Mouse (Mus musculus): Measurements from ENCODE around the gene Lzic. TPM values are rescaled to one million over a fixed set of nuclear protein-coding genes. Genes with fewer than 3 reads are reported as not detected.
A peak's percentile ranks its signal among the peaks of the same experiment; 100 is the strongest.

The Lzic gene
- polyA plus RNA-seq, 1 experiment from 2014 or later, result 40.0 TPM

DNA sequence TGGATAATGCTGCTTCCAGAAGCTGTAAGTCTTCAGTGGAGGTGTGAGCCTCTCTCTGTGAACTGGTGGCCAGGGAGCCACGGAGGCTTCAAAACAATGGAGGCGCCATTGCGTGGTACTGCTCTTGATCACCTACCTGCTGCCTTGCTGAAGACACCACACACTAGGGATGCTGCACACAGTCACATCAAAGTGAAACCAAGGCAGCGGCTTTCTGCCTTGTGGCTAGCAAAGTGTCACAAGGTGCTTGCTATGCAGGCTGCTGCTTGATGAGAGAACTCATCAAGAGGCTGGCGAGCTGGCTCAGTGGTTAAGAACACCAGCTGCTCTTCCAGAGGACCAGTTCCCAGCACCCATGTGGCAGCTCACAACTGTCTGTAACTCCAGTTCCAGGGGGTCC lies 30.7 kb downstream of the Lzic start:
- 89% methylated on average over 5 of the region's 5 CpGs for WGBS
- Histone ChIP-seq H3K4me1 (peaks cover 30% of the 10 kb centered on the region), H3K36me3 (no peaks in the 10 kb centered on the region), H3K9me3 (replicated peaks) (no peaks in the 10 kb centered on the region), H3K9ac (replicated peaks) (no peak overlapping the region), H3K27me3 (replicated peaks) (no peaks in the 10 kb centered on the region), H3K27ac (replicated peaks) (no peak overlapping the region), H3K4me3 (replicated peaks) (no peak overlapping the region), H3K4me2 (no peak overlapping the region)
- ATAC-seq (ENCODE audit: low FRiP score), result no peak

DNA sequence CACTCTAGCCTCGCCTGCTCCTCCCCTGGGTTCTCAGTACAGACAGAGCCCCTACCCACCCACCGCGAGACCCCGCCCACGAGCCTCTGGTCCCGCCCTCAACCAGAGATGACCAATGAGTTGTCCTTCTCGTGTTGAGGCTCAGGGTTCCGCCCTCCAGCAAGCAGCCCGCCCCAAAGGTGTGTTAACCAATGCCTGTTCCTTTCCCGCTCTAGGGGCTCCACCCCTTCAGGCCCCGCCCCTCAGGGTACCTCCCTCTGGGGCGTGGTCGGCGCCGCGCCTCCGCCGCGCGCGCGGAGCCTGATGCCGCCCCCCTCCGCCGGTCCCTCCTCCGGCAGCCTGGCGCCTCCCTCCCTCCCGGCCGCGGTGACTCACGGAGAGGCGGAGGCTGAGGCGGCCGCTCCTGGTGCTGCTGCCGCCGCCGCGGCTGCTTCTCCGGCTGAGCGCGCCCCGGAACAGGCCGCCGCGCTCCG lies 32.9 kb downstream of the Lzic start, which contains the start of gene Ctnnbip1:
Gene Ctnnbip1, plus strand, starts transcription at position 369 of the 473 bp plus-strand sequence.
- under 1% methylated on average over 26 of the region's 46 CpGs for WGBS
- Histone ChIP-seq H3K9me3 (replicated peaks) (no peaks in the 10 kb centered on the region), H3K4me1 (peaks cover 35% of the 10 kb centered on the region)

DNA sequence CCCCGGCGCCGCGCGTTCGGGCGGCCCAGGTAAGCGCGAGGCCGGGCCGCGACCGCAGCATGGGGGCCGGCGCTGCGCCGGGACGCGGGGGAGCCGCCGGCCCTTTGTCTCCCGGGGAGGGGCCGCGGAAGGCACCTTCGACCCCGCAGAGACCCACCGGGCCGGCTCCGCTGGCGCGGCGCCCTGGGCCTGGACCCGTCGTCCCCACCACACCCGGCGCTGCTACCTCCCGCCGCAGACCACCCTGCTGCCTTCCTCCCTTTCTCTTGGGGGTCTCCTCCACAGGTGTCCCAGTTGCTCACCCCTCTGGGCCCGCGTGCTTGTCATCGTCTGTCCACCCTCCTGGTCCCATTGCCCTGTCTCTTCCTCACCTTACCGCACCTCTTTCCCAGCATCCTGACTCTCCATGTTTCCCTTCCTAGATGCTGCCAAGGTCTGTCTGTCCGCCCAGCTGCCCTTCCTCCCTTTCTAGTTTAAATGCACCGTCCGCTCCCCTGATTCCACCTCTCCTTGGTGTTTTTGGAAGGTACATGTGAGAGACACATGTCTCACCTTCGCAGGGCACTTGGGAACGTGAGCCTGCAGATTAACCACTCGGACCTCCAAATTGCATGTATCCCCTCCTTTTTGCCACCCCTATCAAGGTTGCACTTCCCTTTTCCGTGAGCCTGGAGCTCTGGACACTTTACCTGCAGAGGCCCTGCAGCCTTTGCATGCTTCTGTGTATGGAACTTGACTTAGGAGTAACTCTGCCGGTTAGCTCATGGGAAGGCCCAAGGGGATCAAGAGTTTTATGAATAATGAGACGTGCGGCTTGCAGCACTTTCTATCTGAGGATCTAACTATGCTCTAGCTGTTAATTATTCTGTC lies 33.6 kb downstream of the Lzic start:
- H3K9me3 ChIP-seq (replicated peaks), result no peaks in the 10 kb centered on the region
- ATAC-seq (ENCODE audit: low FRiP score), result peak; percentile 48
- H3K9ac ChIP-seq (replicated peaks), result peak overlapping the region; percentile 86
- peak overlapping the region; percentile 89 for H3K4me3 ChIP-seq (replicated peaks)
- peak overlapping the region; percentile 66 for H3K27ac ChIP-seq (replicated peaks)
- no peaks in the 10 kb centered on the region for H3K27me3 ChIP-seq (replicated peaks)
- H3K4me2 ChIP-seq, result peak overlapping the region; percentile 87
- H3K4me1 ChIP-seq, result peaks cover 35% of the 10 kb centered on the region
- no peaks in the 10 kb centered on the region for H3K36me3 ChIP-seq
- WGBS, result 4% methylated on average over 37 of the region's 52 CpGs

More for the DNA sequence above, 32.9 kb downstream of the Lzic start, which contains the start of gene Ctnnbip1:
- Histone ChIP-seq H3K27ac (replicated peaks) (peak within 1 kb of the TSS; percentile 66), H3K9ac (replicated peaks) (peak within 1 kb of the TSS; percentile 86), H3K4me3 (replicated peaks) (peak within 1 kb of the TSS; percentile 89), H3K36me3 (no peaks in the 10 kb centered on the region), H3K27me3 (replicated peaks) (no peaks in the 10 kb centered on the region), H3K4me2 (peak within 1 kb of the TSS; percentile 87)
- peak; percentile 99 for ATAC-seq (ENCODE audit: low FRiP score)

DNA sequence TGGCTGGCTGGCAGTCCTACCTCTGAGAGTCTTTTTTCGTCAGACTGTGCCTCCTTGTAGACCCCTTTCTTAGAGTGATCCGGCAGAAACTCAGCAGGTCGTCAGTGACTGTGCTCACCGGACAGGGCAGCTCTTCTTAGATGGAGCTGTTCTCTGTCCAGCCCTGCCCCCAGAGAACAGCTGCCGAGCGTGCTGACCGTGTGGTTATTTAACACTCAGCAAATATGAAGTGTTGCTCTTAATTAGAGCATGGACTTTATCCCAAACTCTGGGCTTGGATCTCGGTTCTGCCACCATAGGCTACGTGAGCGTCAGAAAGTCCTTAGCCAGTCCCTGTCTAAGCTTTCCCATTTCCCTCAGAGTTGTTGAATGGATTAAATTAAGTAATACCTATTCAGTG lies 36.2 kb downstream of the Lzic start:
- no peaks in the 10 kb centered on the region for H3K36me3 ChIP-seq
- no peaks in the 10 kb centered on the region for H3K9me3 ChIP-seq (replicated peaks)
- no peak overlapping the region for H3K9ac ChIP-seq (replicated peaks)
- no peaks in the 10 kb centered on the region for H3K27me3 ChIP-seq (replicated peaks)
- H3K27ac ChIP-seq (replicated peaks), result no peak overlapping the region
- H3K4me3 ChIP-seq (replicated peaks), result no peak overlapping the region
- 78% methylated on average over 10 of the region's 10 CpGs for WGBS
- H3K4me2 ChIP-seq, result no peak overlapping the region
- H3K4me1 ChIP-seq, result peaks cover 48% of the 10 kb centered on the region
- ATAC-seq (ENCODE audit: low FRiP score), result no peak

DNA sequence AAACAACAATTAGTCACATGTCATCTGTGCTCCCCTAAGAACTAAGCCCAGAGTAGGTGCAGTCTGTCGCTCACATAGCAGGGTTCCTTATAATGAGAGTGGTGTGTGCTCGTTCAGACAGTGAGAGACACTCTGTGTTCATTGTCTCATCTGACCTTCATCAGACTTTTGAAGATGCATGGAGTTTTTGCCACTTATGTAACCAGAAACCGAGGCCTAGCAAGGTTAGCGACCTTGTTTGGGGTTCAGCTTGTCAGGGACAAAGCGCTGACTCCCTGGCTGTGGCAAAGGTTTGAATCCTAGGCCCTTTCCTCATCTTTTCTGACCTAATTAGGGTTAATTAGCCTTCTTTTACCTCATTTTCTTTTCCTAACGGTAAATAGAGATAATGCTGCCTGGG lies 38.9 kb downstream of the Lzic start:
- Histone ChIP-seq H3K9me3 (replicated peaks) (no peaks in the 10 kb centered on the region), H3K4me1 (peaks cover 47% of the 10 kb centered on the region), H3K27ac (replicated peaks) (no peak overlapping the region), H3K4me2 (no peak overlapping the region), H3K4me3 (replicated peaks) (no peak overlapping the region), H3K27me3 (replicated peaks) (no peaks in the 10 kb centered on the region), H3K36me3 (no peaks in the 10 kb centered on the region), H3K9ac (replicated peaks) (no peak overlapping the region)
- no peak for ATAC-seq (ENCODE audit: low FRiP score)
- WGBS, result 76% methylated on average over 6 of the region's 6 CpGs

DNA sequence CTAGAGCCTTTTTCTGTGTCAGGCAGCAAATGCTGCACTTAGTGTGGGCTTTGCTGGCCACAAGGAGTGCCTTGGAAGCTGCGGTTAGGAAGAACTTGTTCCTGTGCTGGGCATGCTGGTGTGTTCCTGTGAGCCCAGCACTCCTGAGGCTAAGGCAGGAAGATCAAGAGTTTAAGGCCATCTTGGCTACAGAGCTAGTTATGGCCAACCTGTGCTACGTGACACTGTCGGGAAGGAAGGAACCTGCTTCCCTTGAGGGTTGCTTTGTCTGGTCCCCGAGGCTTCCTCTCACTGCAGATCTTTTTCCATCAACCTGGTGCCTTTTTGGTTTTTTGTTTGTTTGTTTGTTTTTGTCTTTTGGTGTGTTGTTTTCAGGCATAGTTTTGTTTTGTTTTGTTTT lies 40.1 kb downstream of the Lzic start:
- no peak overlapping the region for H3K27ac ChIP-seq (replicated peaks)
- H3K9ac ChIP-seq (replicated peaks), result no peak overlapping the region
- 88% methylated on average over 4 of the region's 4 CpGs for WGBS
- H3K36me3 ChIP-seq, result no peaks in the 10 kb centered on the region
- no peak overlapping the region for H3K4me3 ChIP-seq (replicated peaks)
- H3K4me1 ChIP-seq, result peaks cover 35% of the 10 kb centered on the region
- H3K9me3 ChIP-seq (replicated peaks), result no peaks in the 10 kb centered on the region
- H3K4me2 ChIP-seq, result no peak overlapping the region
- no peak for ATAC-seq (ENCODE audit: low FRiP score)
- H3K27me3 ChIP-seq (replicated peaks), result no peaks in the 10 kb centered on the region

DNA sequence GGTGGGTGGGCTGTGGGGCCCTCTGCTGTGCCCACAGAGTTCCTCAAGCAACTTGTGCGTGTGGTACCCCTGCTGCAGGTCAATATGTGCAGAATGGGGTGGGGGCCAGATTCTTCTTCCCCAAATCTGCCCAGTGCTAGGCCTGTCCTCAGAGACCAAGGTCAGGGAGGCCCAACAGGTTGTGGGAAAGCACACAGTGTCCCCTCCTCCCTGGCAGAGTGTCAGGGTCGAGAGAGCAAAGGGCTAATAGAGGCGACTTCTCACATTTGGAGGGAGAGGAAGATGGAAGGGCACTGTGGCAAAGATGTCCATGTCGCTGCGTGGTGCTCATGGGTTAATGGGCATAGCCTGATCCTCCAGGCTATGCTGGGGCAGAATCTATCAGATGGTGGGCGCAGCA lies 40.8 kb downstream of the Lzic start:
- 0 out of 2 replicates have a peak overlapping the region, but pooled peaks have one; percentile 28 for H3K27ac ChIP-seq (replicated peaks)
- H3K27me3 ChIP-seq (replicated peaks), result no peaks in the 10 kb centered on the region
- no peak overlapping the region for H3K4me2 ChIP-seq
- no peaks in the 10 kb centered on the region for H3K36me3 ChIP-seq
- 86% methylated on average over 6 of the region's 6 CpGs for WGBS
- H3K9ac ChIP-seq (replicated peaks), result no peak overlapping the region
- no peaks in the 10 kb centered on the region for H3K9me3 ChIP-seq (replicated peaks)
- no peak for ATAC-seq (ENCODE audit: low FRiP score)
- H3K4me3 ChIP-seq (replicated peaks), result no peak overlapping the region
- peaks cover 29% of the 10 kb centered on the region for H3K4me1 ChIP-seq

GRCm38 (mm10) chr4:149526330-149526729 lies 41.3 kb downstream of the Lzic start:
- no peak for ATAC-seq (ENCODE audit: low FRiP score)
- no peaks in the 10 kb centered on the region for H3K27me3 ChIP-seq (replicated peaks)
- no peak overlapping the region for H3K4me3 ChIP-seq (replicated peaks)
- peak overlapping the region; percentile 28; the same call in 1 of the 2 replicates for H3K27ac ChIP-seq (replicated peaks)
- no peaks in the 10 kb centered on the region for H3K36me3 ChIP-seq
- 30% methylated on average over 7 of the region's 7 CpGs for WGBS
- no peaks in the 10 kb centered on the region for H3K9me3 ChIP-seq (replicated peaks)
- no peak overlapping the region for H3K9ac ChIP-seq (replicated peaks)
- H3K4me1 ChIP-seq, result peaks cover 24% of the 10 kb centered on the region
- no peak overlapping the region for H3K4me2 ChIP-seq

- Histone ChIP-seq H3K4me2 (no peak overlapping the region), H3K4me1 (peaks cover 21% of the 10 kb centered on the region), H3K9ac (replicated peaks) (no peak overlapping the region), H3K9me3 (replicated peaks) (no peaks in the 10 kb centered on the region), H3K36me3 (no peaks in the 10 kb centered on the region), H3K27me3 (replicated peaks) (no peaks in the 10 kb centered on the region), H3K4me3 (replicated peaks) (no peak overlapping the region), H3K27ac (replicated peaks) (no peak overlapping the region)
- ATAC-seq (ENCODE audit: low FRiP score), result no peak
- 83% methylated on average over 15 of the region's 15 CpGs for WGBS
Measured at GRCm38 (mm10) chr4:149527621-149528354, 42.8 kb downstream of the Lzic start.

DNA sequence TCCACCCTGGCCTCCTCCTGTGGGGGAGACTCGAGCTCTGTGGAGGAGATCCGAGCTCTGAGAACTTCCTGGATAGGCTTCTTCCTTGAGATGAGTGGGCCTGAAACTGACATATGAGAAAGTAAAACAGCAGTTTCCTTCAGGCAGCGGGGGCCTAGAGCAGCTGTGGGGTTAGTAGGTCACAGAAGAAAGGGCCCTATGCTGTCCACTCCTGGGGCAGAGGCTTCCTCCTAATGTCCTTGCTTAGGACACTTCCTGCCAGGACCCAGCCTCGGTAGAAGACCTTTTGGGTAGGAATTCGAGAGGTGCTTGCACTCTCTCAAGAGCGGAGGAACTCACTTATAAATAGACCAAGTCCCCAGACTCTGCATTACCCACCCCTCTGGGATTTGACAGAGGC lies 44.7 kb downstream of the Lzic start:
- Histone ChIP-seq H3K9ac (replicated peaks) (no peak overlapping the region), H3K9me3 (replicated peaks) (no peaks in the 10 kb centered on the region), H3K4me2 (no peak overlapping the region), H3K27ac (replicated peaks) (no peak overlapping the region), H3K27me3 (replicated peaks) (no peaks in the 10 kb centered on the region), H3K4me1 (peaks cover 21% of the 10 kb centered on the region), H3K36me3 (no peaks in the 10 kb centered on the region), H3K4me3 (replicated peaks) (no peak overlapping the region)
- 82% methylated on average over 6 of the region's 6 CpGs for WGBS
- ATAC-seq (ENCODE audit: low FRiP score), result no peak

DNA sequence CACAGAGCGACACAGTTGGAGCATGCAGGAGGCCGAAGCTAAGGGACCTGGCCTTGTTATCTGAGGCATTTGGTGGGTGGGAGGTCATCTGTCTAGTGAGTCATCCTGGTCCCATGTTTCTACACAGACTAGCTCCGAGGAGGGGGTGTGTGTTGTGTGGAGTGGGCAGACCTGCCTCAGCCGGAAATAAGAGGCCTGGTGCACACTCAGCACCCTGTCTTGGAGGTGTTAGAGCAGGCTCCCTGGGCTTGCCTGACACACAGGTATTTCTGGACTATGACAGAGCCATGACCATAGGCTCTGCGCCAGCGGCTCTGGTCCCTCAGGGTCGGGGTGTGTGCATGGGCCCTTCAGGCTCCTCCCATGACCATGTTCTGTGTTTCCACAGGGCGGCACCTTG lies 54.4 kb downstream of the Lzic start:
- Histone ChIP-seq H3K36me3 (no peaks in the 10 kb centered on the region), H3K4me1 (no peaks in the 10 kb centered on the region; the same call in 1 of the 2 replicates), H3K9ac (replicated peaks) (0 out of 2 replicates have a peak overlapping the region, but pooled peaks have one; percentile 10), H3K9me3 (replicated peaks) (no peaks in the 10 kb centered on the region), H3K4me3 (replicated peaks) (no peak overlapping the region), H3K27me3 (replicated peaks) (no peaks in the 10 kb centered on the region), H3K27ac (replicated peaks) (no peak overlapping the region), H3K4me2 (no peak overlapping the region)
- no peak for ATAC-seq (ENCODE audit: low FRiP score)
- WGBS, result 89% methylated on average over 8 of the region's 8 CpGs
